Mouse (Mus musculus): ENCODE measurements around the gene Fxyd1.

Gene Fxyd1

DNA sequence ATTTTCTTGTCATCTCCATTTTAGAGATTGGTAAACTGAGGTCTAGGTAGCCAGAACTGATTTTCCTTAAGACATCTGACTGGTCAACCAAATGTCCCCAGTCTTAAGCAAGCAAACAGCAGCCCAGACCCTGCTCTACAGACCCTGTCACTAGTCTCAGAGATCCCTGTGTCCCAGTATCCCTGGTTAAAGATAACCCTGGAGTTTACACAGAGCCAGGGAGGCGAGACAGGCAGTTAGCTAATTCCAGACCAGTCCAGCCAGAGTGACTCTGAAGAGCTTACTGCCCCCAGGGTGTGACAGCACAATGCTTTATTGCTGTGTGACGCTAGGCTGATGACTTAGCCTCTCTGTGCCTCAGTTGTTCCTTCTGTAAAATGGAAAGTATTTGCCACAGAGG, at the start of gene Fxyd1:
TSS of gene Fxyd1 (minus strand) at position 129 of the 400 bp plus-strand sequence.
- DNase-seq (ENCODE audit: extremely low read depth, insufficient read length, low spot score) = no peak

DNA sequence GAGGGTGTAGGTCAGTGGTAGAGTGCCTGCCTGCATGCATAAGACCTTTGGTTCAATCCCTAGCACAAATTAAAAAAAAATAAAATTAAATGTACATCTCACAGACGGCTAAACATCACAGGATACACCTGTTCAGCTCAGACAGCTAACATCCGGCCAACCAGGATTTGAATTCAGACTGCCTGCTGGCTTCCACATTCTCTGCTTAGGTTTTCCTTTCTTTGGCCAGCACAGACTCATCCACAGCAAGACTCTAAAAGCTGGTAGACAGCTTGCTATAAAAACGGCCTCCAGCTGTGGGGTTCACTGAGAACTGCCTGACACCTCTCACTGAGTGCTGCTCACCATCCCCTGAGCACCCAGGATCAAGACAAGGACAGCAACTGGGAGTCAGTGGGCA, 49.2 kb upstream of the Fxyd1 start:
- no peak for DNase-seq (ENCODE audit: extremely low read depth, insufficient read length, low spot score)

DNA sequence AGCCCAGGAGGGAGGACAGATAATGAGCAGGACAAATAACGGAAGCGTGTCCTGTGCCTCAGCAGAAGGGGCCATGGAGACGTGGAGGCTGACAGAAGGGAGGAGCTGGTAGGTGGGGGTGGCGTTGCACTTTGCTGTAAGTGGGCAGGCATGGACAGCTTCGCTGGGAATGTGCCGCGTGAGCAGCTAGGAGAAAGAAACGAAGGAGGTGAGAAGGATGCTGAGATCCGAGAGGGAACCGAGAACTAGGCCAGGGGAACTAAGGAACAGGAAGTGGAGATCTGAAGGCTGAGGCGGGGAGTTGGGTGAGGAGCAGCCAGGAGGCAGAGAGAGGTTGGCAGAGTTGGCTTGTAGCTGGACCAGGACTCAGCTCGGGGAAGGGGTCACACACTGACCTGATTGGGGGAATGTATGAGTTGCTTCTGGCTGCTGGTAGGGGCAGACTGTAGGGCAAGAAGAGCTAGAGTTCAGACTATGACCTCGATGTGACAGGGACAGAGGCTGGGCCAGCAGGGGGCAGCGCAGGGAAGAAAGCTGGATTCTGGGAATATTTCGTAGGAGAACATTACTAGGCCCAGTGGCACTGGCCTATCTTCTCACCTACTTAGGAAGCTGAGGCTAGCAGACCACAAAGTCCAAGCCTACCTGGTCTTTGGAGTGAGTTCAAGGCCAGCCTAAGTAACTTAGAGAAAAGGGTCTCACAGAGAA, 48.2 kb upstream of the Fxyd1 start:
- peak; percentile 37 for DNase-seq (ENCODE audit: extremely low read depth, insufficient read length, low spot score)

DNA sequence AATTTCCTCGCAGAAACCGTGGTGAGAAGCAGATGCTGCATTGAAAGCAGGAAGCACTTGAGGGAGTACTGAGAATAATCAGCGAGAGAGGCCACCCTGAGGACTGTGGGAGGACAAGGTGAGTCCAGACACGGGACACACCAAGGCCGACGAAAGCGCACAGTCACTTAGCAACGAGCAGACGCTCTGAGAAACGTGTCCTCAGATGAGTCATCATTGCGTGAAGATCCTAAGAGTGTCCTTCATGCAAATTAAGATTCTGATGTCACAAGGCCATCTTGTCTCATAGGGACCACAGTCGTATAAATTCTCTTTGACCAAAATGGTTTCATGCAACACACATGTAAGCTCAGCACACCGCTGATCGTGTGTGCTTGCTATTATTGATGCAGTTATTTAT, 43.8 kb upstream of the Fxyd1 start:
- DNase-seq (ENCODE audit: extremely low read depth, insufficient read length, low spot score) = no peak

DNA sequence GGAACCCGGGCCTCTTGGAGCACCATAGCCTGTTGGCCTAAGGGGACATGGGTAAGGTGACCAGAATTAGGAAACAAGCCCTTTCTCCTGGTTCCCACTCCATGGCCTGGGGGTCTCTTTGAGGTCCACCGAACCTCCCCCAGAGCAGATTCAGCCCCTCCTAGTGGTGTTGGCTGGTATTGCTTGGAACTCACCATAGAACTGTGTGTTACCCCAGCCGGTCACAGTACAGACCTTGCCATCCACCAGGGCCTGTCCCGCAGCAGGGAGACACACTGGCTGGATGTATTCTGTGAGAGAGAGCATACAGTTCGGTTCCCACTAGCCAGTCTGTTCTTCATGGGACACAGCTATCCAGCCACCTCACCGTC, 42.6 kb upstream of the Fxyd1 start:
- DNase-seq (ENCODE audit: extremely low read depth, insufficient read length, low spot score) = no peak

DNA sequence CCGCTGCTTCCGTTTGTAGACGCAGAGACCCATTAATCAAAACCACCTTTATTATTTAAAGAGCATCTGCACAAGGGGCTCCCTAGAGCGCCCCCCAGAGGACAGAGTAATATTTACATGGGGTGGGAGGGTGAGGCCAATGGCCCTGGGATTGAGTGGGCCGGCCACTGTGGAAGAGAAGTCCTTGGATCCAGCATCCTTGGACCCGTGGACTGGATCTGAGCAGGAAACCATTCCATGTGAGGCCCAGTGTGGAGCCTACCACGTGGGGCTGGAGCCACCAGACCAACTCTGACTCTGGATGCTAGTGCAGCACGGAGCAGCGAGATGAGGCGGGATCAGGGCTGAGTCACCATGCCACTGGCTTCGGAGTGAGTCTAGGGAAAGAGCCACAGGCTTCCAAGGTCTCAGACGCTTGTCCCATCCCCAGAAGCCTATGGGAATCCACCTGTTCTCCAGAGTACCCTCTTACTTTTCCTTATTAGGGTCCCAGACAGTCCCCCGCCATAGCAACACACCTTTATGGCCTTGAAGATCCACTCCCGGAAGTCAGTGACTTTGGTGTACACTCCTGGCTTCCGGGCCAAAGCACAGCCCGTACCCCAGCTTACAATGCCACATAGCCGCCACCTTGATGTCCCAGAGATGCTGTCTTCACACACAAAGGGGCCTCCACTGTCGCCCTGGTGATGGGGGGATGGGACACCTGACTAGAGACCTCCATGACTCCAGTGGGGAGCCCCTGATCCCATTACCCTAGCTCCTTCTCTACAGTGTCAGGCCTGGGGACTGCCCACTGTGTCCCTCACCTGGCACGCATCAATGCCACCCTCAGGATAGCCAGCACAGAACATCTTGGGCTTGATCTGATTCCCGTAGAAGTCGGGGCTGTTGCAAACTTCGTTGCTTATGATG, 42.0 kb upstream of the Fxyd1 start:
- peak; percentile 57 for DNase-seq (ENCODE audit: extremely low read depth, insufficient read length, low spot score)

DNA sequence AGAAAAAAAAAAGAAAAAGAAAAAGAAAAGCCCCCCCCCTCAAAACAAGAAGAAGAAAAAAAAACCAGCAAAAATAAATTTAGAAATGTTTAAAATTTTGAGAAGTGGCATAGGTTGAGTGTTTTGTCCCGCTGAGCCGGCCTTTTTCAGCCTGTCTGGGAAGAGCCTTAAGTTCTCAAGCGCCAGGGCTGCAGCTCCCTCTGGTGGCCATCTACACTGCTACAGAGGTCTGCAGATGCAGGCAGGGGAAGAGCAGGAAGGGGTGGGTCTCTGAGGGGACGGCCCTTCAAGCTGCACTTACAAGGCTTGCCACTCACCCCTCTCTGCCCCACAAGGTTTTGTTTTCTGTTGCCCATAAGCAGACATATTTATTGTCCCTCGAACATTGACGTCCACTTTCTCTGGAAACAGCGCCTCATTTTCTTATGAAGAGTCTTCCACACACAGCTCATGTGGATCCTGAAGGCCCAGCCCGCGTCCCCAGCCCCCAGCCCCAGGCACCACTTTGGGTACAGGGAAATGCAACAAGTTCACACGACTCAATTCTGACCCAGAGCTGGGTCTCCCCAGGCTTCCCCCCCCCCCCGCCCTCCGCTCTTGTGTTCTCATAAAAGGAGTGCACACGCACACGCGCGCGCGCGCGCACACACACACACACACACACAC, 40.7 kb upstream of the Fxyd1 start:
- DNase-seq (ENCODE audit: extremely low read depth, insufficient read length, low spot score) = peak; percentile 60

DNA sequence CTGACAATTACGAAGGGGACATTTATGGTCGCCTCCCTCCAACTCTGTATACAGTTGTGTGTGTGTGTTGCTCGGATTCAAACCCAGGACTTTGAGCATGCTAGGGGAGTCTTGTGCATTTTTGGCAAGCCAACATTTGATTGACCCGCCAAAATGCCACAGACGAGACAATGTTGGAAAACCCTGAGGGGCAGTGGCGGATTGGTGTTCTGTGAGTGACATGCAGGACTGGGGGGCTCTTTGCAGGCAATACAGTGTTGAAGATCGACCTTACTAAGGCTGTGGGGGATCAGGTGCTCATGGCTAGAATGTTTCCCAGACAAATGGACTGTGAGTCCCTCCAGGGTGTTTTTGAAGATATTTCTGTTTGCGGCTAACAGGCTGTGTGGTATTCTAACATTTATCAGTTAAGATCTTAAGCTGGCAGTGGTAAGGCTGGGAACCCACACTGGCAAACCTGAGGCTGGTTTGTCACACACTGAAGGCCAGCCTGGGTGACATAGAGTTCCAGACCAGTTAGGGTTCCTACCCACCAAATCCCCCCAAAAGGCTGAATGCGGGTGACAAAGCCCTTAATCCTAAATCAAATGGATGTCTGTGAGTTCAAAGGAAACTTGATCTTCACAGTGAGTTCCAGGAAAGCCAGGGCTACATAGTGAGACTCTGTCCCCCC, 40.0 kb upstream of the Fxyd1 start:
- no peak for DNase-seq (ENCODE audit: extremely low read depth, insufficient read length, low spot score)

DNA sequence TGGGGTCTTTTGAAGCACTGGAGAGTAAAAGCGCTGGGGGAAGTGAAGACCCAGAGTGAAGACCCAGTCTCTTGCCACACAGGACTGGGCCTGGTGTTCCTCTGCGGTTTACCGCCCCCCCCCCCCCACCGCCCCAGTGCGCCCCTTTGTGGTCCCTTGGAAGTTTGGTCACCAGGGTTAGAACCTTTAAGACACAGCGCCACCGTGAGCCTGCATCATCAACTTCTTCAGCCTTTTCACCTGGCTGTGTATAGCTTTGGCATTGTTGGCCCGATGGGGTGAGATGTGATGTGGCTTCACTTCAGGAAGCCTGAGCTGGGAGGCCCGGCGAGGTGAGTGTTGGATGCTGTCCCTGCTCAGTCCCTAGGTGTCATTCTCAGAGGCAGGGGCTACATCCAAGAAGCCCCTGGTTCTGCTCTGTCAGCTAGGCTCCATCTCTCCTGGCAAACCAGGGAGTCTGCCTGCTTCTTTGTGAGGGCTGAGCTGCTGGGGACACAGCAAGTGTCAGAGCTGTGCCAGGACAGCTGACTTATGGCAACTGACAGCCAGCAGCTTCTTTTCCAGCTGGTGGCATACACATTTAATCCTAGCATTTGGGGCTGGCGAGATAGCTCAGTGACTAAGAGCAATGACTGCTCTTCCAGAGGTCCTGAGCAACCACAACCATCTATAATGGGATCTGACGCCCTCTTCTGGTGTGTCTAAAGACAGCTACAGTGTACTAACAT, 37.9 kb upstream of the Fxyd1 start:
- DNase-seq (ENCODE audit: extremely low read depth, insufficient read length, low spot score) = no peak

DNA sequence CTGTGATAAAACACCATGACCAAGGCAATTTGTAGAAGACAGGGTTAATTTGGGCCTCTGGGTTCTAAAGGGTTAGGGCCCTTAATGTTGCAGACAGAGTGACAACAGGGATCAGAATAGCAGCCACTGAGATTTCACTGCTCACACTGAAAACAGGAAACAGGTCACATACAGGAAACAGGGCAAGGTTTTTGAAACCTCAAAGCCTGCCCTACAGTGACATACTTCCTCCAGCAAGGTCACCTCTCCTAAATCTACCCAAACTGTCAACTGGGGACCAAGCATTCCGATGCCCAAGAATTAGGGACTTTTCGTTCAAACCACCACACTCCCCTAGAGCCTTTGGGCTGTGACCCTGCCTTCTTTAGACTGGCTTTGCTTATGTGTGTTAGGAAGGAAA, 32.7 kb upstream of the Fxyd1 start:
- DNase-seq (ENCODE audit: extremely low read depth, insufficient read length, low spot score) = no peak

DNA sequence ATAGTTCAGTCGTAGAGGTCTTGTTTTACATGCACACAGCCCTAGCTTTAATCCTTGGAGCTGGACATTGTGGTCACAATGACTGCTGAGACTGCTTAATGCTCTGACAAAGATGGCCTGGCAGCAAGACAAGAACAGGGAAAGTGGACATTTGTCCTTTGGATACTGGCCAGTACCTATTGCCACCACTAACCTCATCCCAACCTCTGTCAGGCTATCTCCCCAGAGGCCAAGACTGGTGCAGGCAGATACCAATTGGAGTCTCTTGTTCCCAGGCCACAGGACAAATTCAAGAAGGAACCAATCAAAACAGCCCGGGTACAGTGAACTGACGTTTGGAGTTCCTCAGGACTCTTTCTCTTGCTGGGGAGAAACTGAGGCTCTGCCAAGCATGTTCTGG, 31.2 kb upstream of the Fxyd1 start:
- no peak for DNase-seq (ENCODE audit: extremely low read depth, insufficient read length, low spot score)

DNA sequence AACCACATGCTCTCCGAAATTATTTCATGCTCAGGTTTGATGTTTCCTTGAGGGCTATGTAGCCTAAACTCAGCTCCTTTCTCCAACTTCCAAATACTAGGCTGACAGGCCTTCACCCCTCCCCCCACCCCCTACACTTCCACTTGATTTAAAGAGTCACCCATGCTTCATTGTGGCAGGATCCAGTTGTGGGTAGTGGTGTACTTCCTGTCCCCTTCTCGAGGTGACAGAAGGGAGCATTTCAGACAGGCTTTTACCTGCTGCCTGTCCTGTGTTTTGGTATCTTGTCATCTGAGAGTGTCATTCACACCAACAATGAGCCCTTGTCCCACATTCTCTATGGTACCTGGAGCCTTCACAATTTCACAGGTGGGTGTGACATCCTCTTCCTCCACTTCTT, 30.3 kb upstream of the Fxyd1 start:
- no peak for DNase-seq (ENCODE audit: extremely low read depth, insufficient read length, low spot score)

DNA sequence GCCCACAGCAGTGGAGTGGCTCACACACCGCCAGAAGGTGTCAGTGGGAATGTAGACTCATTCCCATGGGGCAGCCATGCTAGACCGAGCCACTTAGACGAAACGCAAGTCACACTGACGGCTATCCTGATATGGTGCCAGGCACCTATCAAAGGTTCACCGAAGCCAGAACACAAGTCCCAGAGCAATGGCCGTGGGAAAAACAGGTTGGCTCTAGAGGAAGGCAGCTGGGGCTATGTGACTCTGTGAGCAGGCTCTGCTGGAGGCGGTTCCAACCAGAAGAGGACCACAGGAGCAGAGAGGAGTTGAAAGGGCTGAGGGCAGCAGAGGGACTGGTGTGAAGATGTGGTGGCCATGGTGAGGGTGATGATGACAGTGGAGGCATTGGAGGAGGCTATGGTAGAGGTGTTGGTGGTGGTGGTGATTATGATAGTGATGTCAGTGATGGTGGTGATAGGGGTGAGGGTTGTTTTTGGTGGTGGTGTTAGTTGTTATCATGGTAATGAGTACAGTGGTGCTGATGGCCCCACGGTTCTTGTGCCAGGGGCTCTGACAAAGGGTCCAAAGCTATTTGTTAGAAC, 29.3 kb upstream of the Fxyd1 start:
- DNase-seq (ENCODE audit: extremely low read depth, insufficient read length, low spot score) = no peak

DNA sequence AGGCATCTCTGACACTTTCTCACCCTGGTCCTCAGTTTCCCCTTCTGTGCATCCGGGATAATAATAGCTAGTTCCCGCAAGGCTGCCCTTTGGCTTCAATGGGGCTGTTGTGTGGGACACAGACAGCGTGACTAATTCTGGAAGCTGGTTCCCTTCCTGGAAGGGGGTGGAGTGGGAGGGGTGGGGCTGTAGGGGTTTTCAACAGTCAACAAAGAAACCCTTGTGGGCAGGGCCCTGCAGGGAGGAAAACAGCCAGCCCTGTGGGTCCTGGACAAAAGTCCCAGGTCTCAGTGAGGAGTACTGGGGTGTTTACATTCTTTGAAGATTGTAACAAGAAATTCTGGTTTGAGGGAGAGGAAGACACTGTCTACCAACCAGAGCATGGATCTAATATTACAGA, 28.2 kb upstream of the Fxyd1 start:
- DNase-seq (ENCODE audit: extremely low read depth, insufficient read length, low spot score) = peak; percentile 45

DNA sequence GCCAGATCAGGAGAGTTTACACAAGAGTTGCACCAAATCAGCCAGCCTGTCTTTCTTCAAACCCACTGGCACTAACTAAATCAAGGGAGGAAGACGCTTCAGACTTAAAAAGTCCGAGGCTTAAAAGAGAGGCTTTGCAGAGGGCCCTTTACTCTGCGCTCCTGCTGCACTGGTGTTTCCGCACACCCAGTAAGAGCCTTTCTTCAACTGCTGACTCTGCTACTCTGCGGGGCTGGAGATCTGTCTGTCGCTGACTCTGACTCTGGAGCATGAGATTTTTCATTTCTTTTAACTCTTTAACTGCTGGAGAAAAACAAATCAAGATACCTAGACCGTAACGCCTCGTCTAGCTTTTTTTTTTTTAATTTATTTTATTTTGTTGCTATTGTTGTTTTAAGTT, 27.1 kb upstream of the Fxyd1 start:
- no peak for DNase-seq (ENCODE audit: extremely low read depth, insufficient read length, low spot score)

DNA sequence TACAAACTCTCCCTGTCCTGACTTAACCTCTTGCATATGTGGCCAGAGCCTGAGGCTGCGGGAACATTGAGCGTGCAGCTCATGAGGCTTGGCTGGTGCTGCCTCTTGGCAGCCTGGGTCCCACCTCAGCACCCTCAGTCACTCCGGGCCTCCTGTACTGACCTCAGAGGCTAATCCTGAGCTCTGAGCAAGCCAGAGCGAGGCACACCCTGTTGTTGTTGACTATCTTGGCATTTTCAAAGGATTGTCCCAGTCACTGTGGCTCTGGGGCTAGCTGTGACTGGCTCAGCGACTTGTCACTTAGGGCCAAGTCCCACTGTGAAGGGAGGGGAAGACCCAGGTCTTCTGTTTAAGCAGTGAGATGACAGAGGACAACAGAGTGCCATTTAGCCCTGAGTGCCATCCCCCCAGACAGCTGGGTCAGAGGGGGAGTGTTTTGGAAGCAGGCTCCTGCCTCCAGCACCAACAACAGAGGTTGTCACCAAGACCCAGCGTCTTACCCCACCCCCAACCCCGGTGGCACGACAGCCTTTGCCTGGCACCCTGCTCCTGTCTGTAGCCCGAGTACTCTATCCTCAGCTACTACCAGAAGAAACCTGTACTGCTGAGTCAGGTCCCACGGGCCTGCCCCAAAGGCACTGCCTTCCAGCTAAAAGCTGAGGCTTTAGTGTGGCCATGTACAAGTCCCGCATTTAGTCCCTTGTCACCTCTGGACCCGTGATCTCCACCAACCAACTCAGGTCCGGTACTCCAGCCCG, 26.0 kb upstream of the Fxyd1 start:
- peak; percentile 54 for DNase-seq (ENCODE audit: extremely low read depth, insufficient read length, low spot score)

DNA sequence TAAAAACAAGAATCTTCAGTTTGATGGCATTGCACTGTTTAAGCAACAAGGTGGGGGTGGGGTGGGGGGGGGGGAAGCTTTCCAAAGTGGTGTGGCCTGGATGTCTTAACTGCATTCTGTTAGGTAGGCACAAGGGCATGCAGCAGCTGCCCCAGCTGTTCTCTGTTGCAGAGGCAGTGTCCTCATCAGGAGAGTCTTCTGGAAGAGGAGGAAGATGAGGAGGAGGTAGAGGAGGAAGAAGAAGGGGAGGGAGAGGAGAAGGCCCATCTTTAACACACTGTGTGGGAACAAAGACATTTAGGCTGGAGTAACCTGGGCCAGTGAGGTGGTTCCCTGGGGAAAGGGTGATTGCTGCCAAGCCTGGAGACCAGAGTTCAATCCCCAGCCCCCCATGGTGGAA, 25.1 kb upstream of the Fxyd1 start:
- no peak for DNase-seq (ENCODE audit: extremely low read depth, insufficient read length, low spot score)

DNA sequence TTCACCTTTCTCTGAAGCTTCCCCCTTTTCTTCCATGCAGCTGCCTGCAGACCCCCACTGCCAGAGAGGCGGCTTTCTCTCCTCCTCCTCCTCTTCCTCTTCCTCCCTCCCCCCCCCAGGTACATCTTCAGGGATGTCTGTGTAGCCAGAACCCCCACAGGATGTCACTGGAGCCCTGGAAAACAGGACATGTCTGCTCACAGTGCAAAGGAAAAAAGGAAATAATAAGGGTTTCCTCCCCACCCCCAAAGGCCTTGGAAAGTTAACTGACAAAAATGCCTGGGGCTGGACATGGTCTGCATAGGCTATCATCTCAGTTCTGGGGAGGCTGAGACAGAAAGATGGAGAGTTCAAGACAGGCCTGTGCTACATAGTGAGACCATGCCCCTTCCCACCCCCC, 24.1 kb upstream of the Fxyd1 start:
- DNase-seq (ENCODE audit: extremely low read depth, insufficient read length, low spot score) = no peak

DNA sequence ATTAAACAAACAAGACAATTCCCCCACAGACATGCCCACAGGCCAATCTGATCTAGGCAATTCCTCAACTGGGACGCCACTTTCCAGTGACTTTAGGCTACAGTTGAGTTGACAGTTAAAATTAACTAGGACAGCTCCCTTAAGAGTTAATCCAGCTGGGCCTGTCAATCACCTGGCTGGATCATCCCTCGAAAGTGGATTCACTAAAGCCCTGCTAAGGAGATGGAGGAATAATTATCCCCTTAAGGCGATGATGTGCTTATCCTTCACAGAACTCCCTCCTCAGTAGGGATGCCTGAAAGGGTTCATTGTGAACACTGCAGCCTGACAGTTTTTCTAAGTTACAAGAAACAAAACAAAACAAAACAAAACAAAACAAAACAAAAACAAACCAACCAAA, 23.6 kb upstream of the Fxyd1 start:
- no peak for DNase-seq (ENCODE audit: extremely low read depth, insufficient read length, low spot score)

Measured in 3134 (cell line).